Mouse (Mus musculus): Measurements from ENCODE around the gene Dalrd3. TPM values are rescaled to one million over a fixed set of nuclear protein-coding genes. Genes with fewer than 3 reads are reported as not detected.

Gene Dalrd3
- polyA plus RNA-seq, 1 experiment from 2014 or later, result 71.9 TPM

DNA sequence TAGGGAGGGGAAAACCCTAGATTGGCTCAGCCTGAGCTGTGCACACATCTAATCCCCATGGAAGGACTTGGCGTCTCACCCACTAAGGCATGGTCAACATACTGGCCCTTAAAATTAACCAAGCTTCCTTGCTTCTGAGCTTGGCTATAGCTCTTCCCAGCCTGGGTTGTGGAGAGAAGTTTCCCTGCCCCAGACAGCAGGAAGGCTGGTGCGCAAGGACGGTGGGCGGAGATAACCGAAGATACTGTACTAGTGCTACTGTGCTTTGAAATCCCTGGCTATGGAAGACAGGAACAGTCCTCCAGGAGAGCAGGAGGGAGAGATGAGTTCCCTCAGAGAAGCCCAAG lies 9.6 kb downstream of the Dalrd3 start:
- WGBS, result 42% methylated on average over 5 of the region's 5 CpGs

DNA sequence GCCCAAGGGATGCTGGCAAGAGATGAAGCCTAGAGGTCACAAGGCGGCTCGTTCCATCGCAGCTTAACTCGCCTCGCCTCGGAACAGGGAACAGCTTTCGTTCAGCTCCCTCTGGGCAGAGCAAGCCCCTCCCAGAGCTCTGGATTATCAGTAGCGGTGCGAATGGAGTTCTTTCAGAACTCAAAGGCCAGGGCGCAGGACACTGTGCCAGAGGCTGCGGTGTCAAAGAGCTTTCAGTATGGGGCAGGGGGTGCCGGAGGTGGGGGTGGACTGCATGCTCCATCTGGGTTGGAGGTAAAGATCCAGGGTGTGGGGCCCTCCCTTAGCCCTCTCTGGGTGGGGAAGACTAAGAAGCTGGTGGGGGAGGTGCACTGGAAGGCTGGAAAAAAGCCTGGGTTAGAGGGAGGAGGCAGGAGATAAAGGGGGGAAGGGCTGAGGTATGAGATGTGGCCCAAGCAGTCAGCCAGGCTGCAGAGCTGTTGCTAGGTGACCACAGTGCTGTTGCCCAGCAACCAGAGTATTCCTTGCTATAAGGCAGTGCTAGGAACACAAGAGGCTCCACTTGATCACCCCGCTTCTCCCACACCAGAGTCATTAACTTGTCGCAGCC lies 18.0 kb downstream of the Dalrd3 start:
- H3K4me2 ChIP-seq (ENCODE audit: low read length), result peak overlapping the region; percentile 59
- H3K4me3 ChIP-seq (ENCODE audit: control insufficient read depth in 1 of 2, insufficient read depth in 1 of 2, low read depth in 1 of 2, low read length in 2 of 2), result peak overlapping the region; percentile 29 to 34
- peaks cover 10% of the 10 kb centered on the region for H3K36me3 ChIP-seq (ENCODE audit: control insufficient read depth, insufficient read depth, low read length)
- no peaks in the 10 kb centered on the region for H3K9me3 ChIP-seq (ENCODE audit: control insufficient read depth, low read length)
- peak overlapping the region; percentile 87 to 92 for H3K27ac ChIP-seq (replicated peaks in 1 of 2; ENCODE audit: control insufficient read depth in 1 of 2, insufficient read depth in 1 of 2, low read depth in 2 of 2, low read length in 2 of 2)
- 2% methylated on average over 14 of the region's 14 CpGs for WGBS
- peaks cover 35 to 45% of the 10 kb centered on the region in 2 experiments for H3K4me1 ChIP-seq (ENCODE audit: control insufficient read depth in 2 of 2, insufficient read depth in 2 of 2, low read length in 2 of 2)
- H3K27me3 ChIP-seq (ENCODE audit: control insufficient read depth, insufficient read depth, low read length), result no peaks in the 10 kb centered on the region
- peak overlapping the region; percentile 51 for H3K9ac ChIP-seq (ENCODE audit: low read length)
- ATAC-seq (ENCODE audit: insufficient number of reproducible peaks, insufficient read depth, low FRiP score, low read depth), result peak; percentile 94

More for the DNA sequence above, 9.6 kb downstream of the Dalrd3 start:
- H3K9ac ChIP-seq (ENCODE audit: low read length), result peak overlapping the region; percentile 67
- H3K4me1 ChIP-seq (ENCODE audit: control insufficient read depth in 2 of 2, insufficient read depth in 2 of 2, low read length in 2 of 2), result peaks cover 32 to 42% of the 10 kb centered on the region in 2 experiments
- peak overlapping the region; percentile 72 to 92 for H3K27ac ChIP-seq (replicated peaks in 1 of 2; ENCODE audit: control insufficient read depth in 1 of 2, insufficient read depth in 1 of 2, low read depth in 2 of 2, low read length in 2 of 2)
- no peaks in the 10 kb centered on the region for H3K27me3 ChIP-seq (ENCODE audit: control insufficient read depth, insufficient read depth, low read length)
- H3K4me3 ChIP-seq (ENCODE audit: control insufficient read depth in 1 of 2, insufficient read depth in 1 of 2, low read depth in 1 of 2, low read length in 2 of 2), result peak overlapping the region in 1 of 2 experiments; percentile 73; a peak in 2 of 4 replicates
- peaks cover 44% of the 10 kb centered on the region for H3K36me3 ChIP-seq (ENCODE audit: control insufficient read depth, insufficient read depth, low read length)
- peak overlapping the region; percentile 66 for H3K4me2 ChIP-seq (ENCODE audit: low read length)
- H3K9me3 ChIP-seq (ENCODE audit: control insufficient read depth, low read length), result no peaks in the 10 kb centered on the region
- ATAC-seq (ENCODE audit: insufficient number of reproducible peaks, insufficient read depth, low FRiP score, low read depth), result no peak

DNA sequence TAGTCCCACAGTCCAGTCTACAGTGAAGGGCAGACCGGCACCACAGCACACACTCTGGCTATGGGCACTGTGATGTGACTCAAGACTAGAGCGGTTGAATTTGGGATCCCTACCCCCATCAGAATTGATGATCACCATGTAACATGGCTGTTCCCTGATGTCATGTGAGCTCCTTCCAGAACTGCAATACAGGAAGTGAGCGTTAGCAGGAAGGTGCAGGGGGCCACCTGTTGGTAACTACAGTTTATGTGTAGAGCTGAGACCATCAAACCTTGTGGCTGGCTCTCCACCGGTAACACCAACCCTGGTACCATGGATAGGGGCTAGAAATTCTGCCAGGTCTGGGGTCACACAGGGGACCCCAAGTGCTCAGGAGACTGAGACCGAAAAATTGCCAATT lies 19.5 kb downstream of the Dalrd3 start:
- peaks cover 9% of the 10 kb centered on the region; the same call in 1 of the 2 replicates for H3K36me3 ChIP-seq (ENCODE audit: control insufficient read depth, insufficient read depth, low read length)
- ATAC-seq (ENCODE audit: insufficient number of reproducible peaks, insufficient read depth, low FRiP score, low read depth), result no peak
- H3K4me2 ChIP-seq (ENCODE audit: low read length), result no peak overlapping the region
- H3K4me1 ChIP-seq (ENCODE audit: control insufficient read depth in 2 of 2, insufficient read depth in 2 of 2, low read length in 2 of 2), result peaks cover 31 to 40% of the 10 kb centered on the region in 2 experiments
- no peak overlapping the region for H3K4me3 ChIP-seq (ENCODE audit: control insufficient read depth in 1 of 2, insufficient read depth in 1 of 2, low read depth in 1 of 2, low read length in 2 of 2)
- H3K9me3 ChIP-seq (ENCODE audit: control insufficient read depth, low read length), result no peaks in the 10 kb centered on the region
- H3K27me3 ChIP-seq (ENCODE audit: control insufficient read depth, insufficient read depth, low read length), result no peaks in the 10 kb centered on the region
- peak overlapping the region in 1 of 2 experiments; percentile 92; a peak in 1 of 4 replicates for H3K27ac ChIP-seq (replicated peaks in 1 of 2; ENCODE audit: control insufficient read depth in 1 of 2, insufficient read depth in 1 of 2, low read depth in 2 of 2, low read length in 2 of 2)
- WGBS, result 68% methylated on average over 5 of the region's 5 CpGs
- no peak overlapping the region for H3K9ac ChIP-seq (ENCODE audit: low read length)

DNA sequence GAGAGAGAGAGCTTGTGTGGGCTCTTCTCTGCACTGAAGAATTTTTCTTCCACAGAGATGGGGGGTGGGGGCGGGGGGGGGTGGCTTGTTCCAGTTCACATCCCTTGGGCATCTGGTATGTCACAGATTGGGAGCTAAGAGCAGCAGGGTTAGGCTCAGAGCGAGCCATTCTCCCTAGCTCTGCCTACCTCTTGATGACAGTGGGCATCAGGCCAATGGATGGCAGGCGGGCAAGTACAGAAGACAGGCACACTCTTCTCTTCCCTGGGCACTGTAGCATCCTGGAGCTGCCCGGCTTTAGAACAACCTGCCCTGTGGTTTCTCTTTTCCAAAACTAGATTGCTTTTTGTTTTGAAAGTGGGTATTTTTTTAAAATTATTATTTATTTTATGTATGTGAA lies 21.8 kb downstream of the Dalrd3 start:
- no peaks in the 10 kb centered on the region for H3K27me3 ChIP-seq (ENCODE audit: control insufficient read depth, insufficient read depth, low read length)
- no peak overlapping the region for H3K4me3 ChIP-seq (ENCODE audit: control insufficient read depth in 1 of 2, insufficient read depth in 1 of 2, low read depth in 1 of 2, low read length in 2 of 2)
- no peak for ATAC-seq (ENCODE audit: insufficient number of reproducible peaks, insufficient read depth, low FRiP score, low read depth)
- no peak overlapping the region for H3K4me2 ChIP-seq (ENCODE audit: low read length)
- H3K9ac ChIP-seq (ENCODE audit: low read length), result no peak overlapping the region
- peaks cover 33 to 43% of the 10 kb centered on the region in 2 experiments for H3K4me1 ChIP-seq (ENCODE audit: control insufficient read depth in 2 of 2, insufficient read depth in 2 of 2, low read length in 2 of 2)
- H3K9me3 ChIP-seq (ENCODE audit: control insufficient read depth, low read length), result no peaks in the 10 kb centered on the region
- WGBS, result 75% methylated on average over 4 of the region's 4 CpGs
- no peak overlapping the region for H3K27ac ChIP-seq (replicated peaks in 1 of 2; ENCODE audit: control insufficient read depth in 1 of 2, insufficient read depth in 1 of 2, low read depth in 2 of 2, low read length in 2 of 2)
- H3K36me3 ChIP-seq (ENCODE audit: control insufficient read depth, insufficient read depth, low read length), result peaks cover 9% of the 10 kb centered on the region; the same call in 1 of the 2 replicates

DNA sequence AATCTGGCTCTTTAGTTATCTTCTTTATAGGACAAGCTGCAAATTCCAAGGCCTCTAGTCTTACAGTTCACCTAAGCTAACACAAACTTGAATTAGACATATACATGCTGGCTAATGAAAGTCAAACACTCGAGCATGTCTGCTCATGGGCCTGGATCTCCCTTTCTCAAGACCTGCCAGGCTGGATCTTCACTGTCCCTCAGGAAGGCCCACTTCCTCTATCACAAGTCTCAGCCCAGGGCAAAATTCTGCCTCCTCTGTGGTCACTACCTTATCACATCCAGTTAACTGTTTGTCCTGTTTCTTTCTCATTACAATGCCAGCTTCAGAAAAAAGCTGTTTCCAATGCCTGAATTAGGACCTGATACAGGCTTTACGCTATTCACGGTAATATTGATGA lies 24.7 kb downstream of the Dalrd3 start:
- Histone ChIP-seq H3K27ac (replicated peaks in 1 of 2; ENCODE audit: control insufficient read depth in 1 of 2, insufficient read depth in 1 of 2, low read depth in 2 of 2, low read length in 2 of 2) (peak overlapping the region; percentile 72 to 91), H3K36me3 (ENCODE audit: control insufficient read depth, insufficient read depth, low read length) (peaks cover 9% of the 10 kb centered on the region; the same call in 1 of the 2 replicates), H3K4me3 (ENCODE audit: control insufficient read depth in 1 of 2, insufficient read depth in 1 of 2, low read depth in 1 of 2, low read length in 2 of 2) (no peak overlapping the region), H3K9me3 (ENCODE audit: control insufficient read depth, low read length) (no peaks in the 10 kb centered on the region), H3K4me2 (ENCODE audit: low read length) (peak overlapping the region; percentile 47), H3K27me3 (ENCODE audit: control insufficient read depth, insufficient read depth, low read length) (no peaks in the 10 kb centered on the region), H3K9ac (ENCODE audit: low read length) (peak overlapping the region; percentile 56; the same call in 1 of the 2 replicates), H3K4me1 (ENCODE audit: control insufficient read depth in 2 of 2, insufficient read depth in 2 of 2, low read length in 2 of 2) (peaks cover 12 to 16% of the 10 kb centered on the region in 2 experiments)
- 15% methylated on average over 3 of the region's 3 CpGs for WGBS
- ATAC-seq (ENCODE audit: insufficient number of reproducible peaks, insufficient read depth, low FRiP score, low read depth), result no peak

DNA sequence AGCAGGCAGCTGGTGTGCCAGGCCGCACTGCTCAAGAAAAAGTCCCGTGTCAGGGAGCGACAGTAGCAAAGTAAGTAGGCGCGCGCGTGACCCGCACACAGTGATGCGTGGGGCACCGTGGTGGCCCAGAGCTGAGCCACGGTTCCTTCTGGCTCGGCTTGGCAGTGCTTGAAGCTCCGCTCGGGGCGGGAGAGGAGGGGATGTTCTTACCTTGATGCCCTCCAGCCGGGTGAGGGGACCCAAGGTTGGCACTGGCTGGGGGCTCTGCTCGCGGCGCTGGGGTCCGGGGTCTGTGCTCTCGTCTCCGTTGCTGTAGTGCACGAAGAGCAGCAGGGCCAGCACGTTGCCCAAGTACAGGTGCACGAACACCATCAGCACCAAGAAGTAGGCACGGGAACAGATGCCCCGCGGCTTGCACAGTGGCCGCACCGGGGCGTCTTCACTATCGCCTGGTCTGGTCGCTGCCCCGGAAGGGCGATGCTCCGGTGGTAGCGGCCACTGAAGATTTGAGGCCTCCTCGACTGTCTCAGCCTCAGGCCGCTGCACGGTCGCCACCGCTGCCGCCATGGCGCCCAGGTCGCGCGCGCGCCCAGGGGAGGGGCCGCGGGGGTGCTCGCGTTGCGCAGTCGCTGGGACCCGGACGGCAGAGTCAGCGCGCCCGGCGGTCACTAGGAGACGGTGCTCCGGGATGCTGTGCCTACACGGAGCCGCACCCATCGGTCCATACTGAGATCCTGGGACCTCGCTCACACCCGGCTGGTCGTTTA lies 27.5 kb downstream of the Dalrd3 start, which contains the start of gene P4htm:
Gene P4htm, minus strand, starts transcription at position 670 of the 767 bp plus-strand sequence.
- peak; percentile 75 for ATAC-seq (ENCODE audit: insufficient number of reproducible peaks, insufficient read depth, low FRiP score, low read depth)

DNA sequence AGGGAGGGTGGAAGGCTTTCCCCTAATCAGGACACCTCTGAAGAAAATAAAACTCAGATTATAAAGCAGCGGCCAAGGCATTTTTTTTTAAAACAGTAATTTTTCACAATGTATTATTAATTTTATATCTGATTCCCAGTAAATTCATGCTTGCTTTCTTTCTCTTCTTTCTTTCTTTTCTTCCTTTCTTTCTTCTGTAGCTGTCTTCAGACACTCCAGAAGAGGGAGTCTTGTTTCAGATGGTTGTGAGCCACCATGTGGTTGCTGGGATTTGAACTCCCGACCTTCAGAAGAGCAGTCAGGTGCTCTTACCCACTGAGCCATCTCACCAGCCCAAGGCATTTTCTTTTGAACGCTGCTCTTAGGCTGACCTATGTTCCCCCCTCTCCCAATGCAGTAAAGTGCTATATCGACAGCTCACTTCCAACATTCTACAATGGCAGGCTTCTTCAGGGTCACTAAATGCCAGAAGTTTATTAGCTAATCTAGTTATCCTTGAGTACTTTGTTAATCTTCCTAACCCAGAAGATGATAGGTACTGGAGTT lies 29.4 kb downstream of the Dalrd3 start:
- H3K9me3 ChIP-seq (ENCODE audit: control insufficient read depth, low read length), result no peaks in the 10 kb centered on the region

More for the DNA sequence above, 27.5 kb downstream of the Dalrd3 start, which contains the start of gene P4htm:
- peak within 1 kb of the TSS; percentile 62 to 71 for H3K27ac ChIP-seq (replicated peaks in 1 of 2; ENCODE audit: control insufficient read depth in 1 of 2, insufficient read depth in 1 of 2, low read depth in 2 of 2, low read length in 2 of 2)
- H3K4me3 ChIP-seq (ENCODE audit: control insufficient read depth in 1 of 2, insufficient read depth in 1 of 2, low read depth in 1 of 2, low read length in 2 of 2), result peak within 1 kb of the TSS; percentile 62 to 86
- H3K4me2 ChIP-seq (ENCODE audit: low read length), result peak within 1 kb of the TSS; percentile 87
- WGBS, result 1% methylated on average over 68 of the region's 69 CpGs
- no peaks in the 10 kb centered on the region for H3K27me3 ChIP-seq (ENCODE audit: control insufficient read depth, insufficient read depth, low read length)
- no peaks in the 10 kb centered on the region for H3K9me3 ChIP-seq (ENCODE audit: control insufficient read depth, low read length)
- peaks cover 7% of the 10 kb centered on the region for H3K36me3 ChIP-seq (ENCODE audit: control insufficient read depth, insufficient read depth, low read length)
- H3K4me1 ChIP-seq (ENCODE audit: control insufficient read depth in 2 of 2, insufficient read depth in 2 of 2, low read length in 2 of 2), result peaks cover 12 to 18% of the 10 kb centered on the region in 2 experiments
- peak within 1 kb of the TSS; percentile 88 for H3K9ac ChIP-seq (ENCODE audit: low read length)

More for the DNA sequence above, 29.4 kb downstream of the Dalrd3 start:
- no peak overlapping the region for H3K27ac ChIP-seq (replicated peaks in 1 of 2; ENCODE audit: control insufficient read depth in 1 of 2, insufficient read depth in 1 of 2, low read depth in 2 of 2, low read length in 2 of 2)
- peaks cover 8 to 16% of the 10 kb centered on the region in 2 experiments for H3K4me1 ChIP-seq (ENCODE audit: control insufficient read depth in 2 of 2, insufficient read depth in 2 of 2, low read length in 2 of 2)
- no peak overlapping the region for H3K4me3 ChIP-seq (ENCODE audit: control insufficient read depth in 1 of 2, insufficient read depth in 1 of 2, low read depth in 1 of 2, low read length in 2 of 2)
- H3K9ac ChIP-seq (ENCODE audit: low read length), result no peak overlapping the region
- 78% methylated on average over 4 of the region's 4 CpGs for WGBS
- H3K27me3 ChIP-seq (ENCODE audit: control insufficient read depth, insufficient read depth, low read length), result no peaks in the 10 kb centered on the region
- H3K36me3 ChIP-seq (ENCODE audit: control insufficient read depth, insufficient read depth, low read length), result peaks cover 25% of the 10 kb centered on the region
- no peak for ATAC-seq (ENCODE audit: insufficient number of reproducible peaks, insufficient read depth, low FRiP score, low read depth)
- no peak overlapping the region for H3K4me2 ChIP-seq (ENCODE audit: low read length)

Data from heart, embryonic 14.5 days (tissue).